ENCODE assay signal across 9 mouse cellular contexts in the genomic region with DNA sequence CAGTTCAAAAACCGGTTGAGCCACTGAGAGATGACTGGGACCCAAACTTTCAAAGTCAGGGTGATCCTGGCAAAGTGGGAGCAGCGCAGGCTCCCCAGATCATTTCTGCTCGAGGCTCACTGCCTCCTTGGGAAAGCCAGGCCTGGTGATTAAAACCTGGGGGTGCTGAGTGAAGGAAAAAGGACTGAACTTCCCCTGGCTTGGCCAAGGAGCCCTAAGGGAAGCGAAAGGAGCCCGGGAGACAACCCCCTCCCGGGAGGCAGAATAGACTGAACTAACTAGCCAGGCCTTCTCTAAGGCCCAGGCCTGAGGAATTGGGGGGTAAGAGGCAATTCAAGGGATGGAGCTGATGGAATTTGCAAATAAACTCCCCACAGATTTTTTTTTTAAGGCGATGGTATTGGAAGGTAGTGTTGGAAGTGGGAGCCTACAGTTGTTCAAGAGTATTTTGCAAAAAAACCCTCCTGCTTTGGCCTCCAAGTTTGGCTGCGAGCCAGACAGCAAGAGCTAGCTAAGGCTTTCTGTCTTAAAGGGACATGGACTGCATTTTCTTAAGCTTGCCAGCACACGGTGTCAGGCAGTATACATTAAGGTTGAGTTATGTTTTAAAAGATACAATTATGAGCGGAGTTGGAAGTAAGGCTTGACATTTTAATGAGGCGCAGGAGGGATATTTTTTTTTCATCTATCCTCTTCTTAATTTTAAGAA. TPM values are rescaled to one million over a fixed set of nuclear protein-coding genes. Genes with fewer than 3 reads are reported as not detected.
DNase-seq lines count a peak whose midpoint lies in the region; ATAC-seq and TF ChIP-seq lines count a peak whose summit lies in the region.
"Had no signal": no experiment of that assay in that cellular context is flagged by ENCODE, and none has a peak within 500 bp of the region (broad histone marks: within the 10 kb centered on the region; RNA-seq: fewer than 3 reads in every experiment).

No protein-coding gene starts in this region.

- no peak for TF ChIP-seq CTCF in heart, adult 2 months (IDR thresholded peaks at IDR 0.05)
- no peak for TF ChIP-seq CTCF in heart, postnatal 0 days (IDR thresholded peaks at IDR 0.05; ENCODE audit: low read depth)

- no peaks in the 10 kb centered on the region for H3K4me1 ChIP-seq in heart, adult 2 months (ENCODE audit: control insufficient read depth, insufficient read depth, low read length)
- peaks cover 17% of the 10 kb centered on the region; the same call in 1 of the 2 replicates for H3K4me1 ChIP-seq in heart, embryonic 12.5 days (replicated peaks)
- H3K4me1 ChIP-seq in heart, postnatal 0 days (ENCODE audit: control insufficient read depth, insufficient read depth): no peaks in the 10 kb centered on the region
- H3K4me1 ChIP-seq in midbrain, embryonic 11.5 days (ENCODE audit: control insufficient read depth, insufficient read depth, low read length): peaks cover 15% of the 10 kb centered on the region

- TF ChIP-seq EP300 in heart, adult 2 months (IDR thresholded peaks at IDR 0.05; ENCODE audit: insufficient read depth, low read depth, low read length): no peak
- no peak for TF ChIP-seq EP300 in heart, postnatal 0 days (IDR thresholded peaks at IDR 0.05; ENCODE audit: low read depth)

- 49% methylated on average over 11 of the region's 11 CpGs for WGBS in heart, adult 2 months
- 40% methylated on average over 11 of the region's 11 CpGs for WGBS in heart, embryonic 12.5 days
- 47% methylated on average over 11 of the region's 11 CpGs for WGBS in heart, postnatal 0 days
- 19% methylated on average over 11 of the region's 11 CpGs for WGBS in midbrain, embryonic 11.5 days

- H3K9me3 ChIP-seq in heart, embryonic 12.5 days (replicated peaks): peaks cover 3% of the 10 kb centered on the region; the same call in 1 of the 2 replicates
- no peaks in the 10 kb centered on the region for H3K9me3 ChIP-seq in heart, postnatal 0 days (replicated peaks; ENCODE audit: control insufficient read depth, low read length)
- no peaks in the 10 kb centered on the region for H3K9me3 ChIP-seq in midbrain, embryonic 11.5 days (ENCODE audit: control insufficient read depth, low read length)
- H3K9me3 ChIP-seq: G1E had no signal

- 0 out of 2 replicates have a peak, but pooled peaks cover 1% of the 10 kb centered on the region for H3K27me3 ChIP-seq in heart, adult 2 months (ENCODE audit: control insufficient read depth, insufficient read depth, low read length)
- H3K27me3 ChIP-seq in heart, embryonic 12.5 days (replicated peaks): peaks cover 29% of the 10 kb centered on the region
- H3K27me3 ChIP-seq in heart, postnatal 0 days (ENCODE audit: control insufficient read depth, insufficient read depth, low read length): peaks cover 40% of the 10 kb centered on the region
- H3K27me3 ChIP-seq in midbrain, embryonic 11.5 days (ENCODE audit: control insufficient read depth, insufficient read depth, low read length): peaks cover 30% of the 10 kb centered on the region

- no peak for TF ChIP-seq POLR2A in heart, adult 2 months (IDR thresholded peaks at IDR 0.05; ENCODE audit: insufficient read depth, low read depth, low read length)

- H3K79me2 ChIP-seq in heart, adult 2 months (replicated peaks; ENCODE audit: control insufficient read depth, insufficient read depth, low read length): no peaks in the 10 kb centered on the region

- peak overlapping the region; percentile 31 for H3K4me3 ChIP-seq in heart, adult 2 months
- no peak overlapping the region for H3K4me3 ChIP-seq in heart, embryonic 12.5 days
- H3K4me3 ChIP-seq in heart, postnatal 0 days (ENCODE audit: low read depth, low read length): 0 out of 2 replicates have a peak overlapping the region, but pooled peaks have one; percentile 9
- no peak overlapping the region for H3K4me3 ChIP-seq in midbrain, embryonic 11.5 days (ENCODE audit: low read depth, low read length)

- H3K27ac ChIP-seq in heart, adult 2 months: peak overlapping the region; percentile 98
- no peak overlapping the region for H3K27ac ChIP-seq in heart, embryonic 12.5 days (ENCODE audit: poor library complexity, severe bottlenecking)
- peak overlapping the region; percentile 38; the same call in 1 of the 2 replicates for H3K27ac ChIP-seq in heart, postnatal 0 days (ENCODE audit: low read depth)
- no peak overlapping the region for H3K27ac ChIP-seq in midbrain, embryonic 11.5 days (ENCODE audit: low read depth, low read length)

- peak overlapping the region; percentile 20; the same call in 1 of the 2 replicates for H3K9ac ChIP-seq in heart, adult 2 months (ENCODE audit: low read depth, low read length)
- H3K9ac ChIP-seq in heart, embryonic 12.5 days: no peak overlapping the region
- H3K9ac ChIP-seq in heart, postnatal 0 days (replicated peaks; ENCODE audit: low read depth, low read length): no peak overlapping the region
- H3K9ac ChIP-seq in midbrain, embryonic 11.5 days (ENCODE audit: low read length): peak overlapping the region; percentile 10; the same call in 1 of the 2 replicates

- no peak for ATAC-seq in heart, embryonic 12.5 days (ENCODE audit: insufficient number of reproducible peaks, low FRiP score)
- ATAC-seq in heart, postnatal 0 days (ENCODE audit: insufficient read depth, low read depth): no peak
- no peak for ATAC-seq in midbrain, embryonic 11.5 days (ENCODE audit: low FRiP score)
- ATAC-seq in megakaryocyte progenitor cell, adult 5-6 weeks (replicated peaks; ENCODE audit: poor library complexity): no peak

- no peak overlapping the region for H3K4me2 ChIP-seq in heart, embryonic 12.5 days
- H3K4me2 ChIP-seq in heart, postnatal 0 days (ENCODE audit: low read depth, low read length): peak overlapping the region; percentile 21; the same call in 1 of the 2 replicates
- H3K4me2 ChIP-seq in midbrain, embryonic 11.5 days: peak overlapping the region; percentile 86

- peak; percentile 67 to 74 for DNase-seq in heart, adult 2 months
- peak; percentile 59 for DNase-seq in embryo, embryonic 10.5 days (ENCODE audit: low spot score)
- no peak for DNase-seq in heart, postnatal 0 days (ENCODE audit: low spot score)
- DNase-seq in midbrain, embryonic 11.5 days (ENCODE audit: low spot score, missing footprints): peak; percentile 94
- DNase-seq in right cerebral cortex, adult 18-20 months: no peak
- DNase-seq in urinary bladder, postnatal 14 days (ENCODE audit: low spot score): no peak

- intact Hi-C loops in heart, adult 2 months (cut with DNase I): loop anchor here (5.0 kb wide), 1 partner anchor 40 kb away; no protein-coding TSS in a partner anchor

- H3K36me3 ChIP-seq in heart, adult 2 months (ENCODE audit: control insufficient read depth, insufficient read depth, low read length): peaks cover 21% of the 10 kb centered on the region
- H3K36me3 ChIP-seq in heart, embryonic 12.5 days: peaks cover 4% of the 10 kb centered on the region; the same call in 1 of the 2 replicates
- H3K36me3 ChIP-seq in heart, postnatal 0 days (replicated peaks; ENCODE audit: control insufficient read depth, insufficient read depth, low read length): no peaks in the 10 kb centered on the region
- H3K36me3 ChIP-seq in midbrain, embryonic 11.5 days (ENCODE audit: control insufficient read depth, insufficient read depth, low read length): no peaks in the 10 kb centered on the region
- H3K36me3 ChIP-seq: G1E had no signal

RNA-seq across cellular contexts. Expression of a gene that starts 5.1 kb away (rescaled TPM):
- total RNA-seq in heart, adult 2 months (2021): 10 to 100 TPM; 11.4 to 12.2 TPM
- polyA plus RNA-seq in heart, adult 2 months (2012; rRNA removed): 13.6 and 16.8 TPM in 2 replicates
- 13.9 and 15.6 TPM in 2 replicates for polyA plus RNA-seq in heart, embryonic 12.5 days (2016; fragmentation: Nextera tagmentation; extraction: Ambion mirVana)
- total RNA-seq in heart, postnatal 0 days (2014; rRNA removed; ENCODE audit: low replicate concordance): 8.1 and 12.8 TPM in 2 replicates
- polyA plus RNA-seq in heart, postnatal 0 days (2015; fragmentation: Nextera tagmentation; extraction: Ambion mirVana): 10.4 and 10.5 TPM in 2 replicates
- 73.8 and 79.2 TPM in 2 replicates for polyA plus RNA-seq in midbrain, embryonic 11.5 days (2014; fragmentation: Nextera tagmentation; extraction: Ambion mirVana)
- total RNA-seq in megakaryocyte progenitor cell, adult 5-6 weeks (2015): 0.02 and 0.29 TPM in 2 replicates
- total RNA-seq in megakaryocyte progenitor cell, adult 5-6 weeks (2017): 0.24 TPM in 1 of 2 replicates, not detected in the other
- polyA plus RNA-seq: G1E had no signal

Comparison
In these comparisons a context has a peak if more than half of its experiments do, and no peak if none do; other contexts are left out.
1. DNase-seq: peak in heart, adult 2 months (2 of 2), embryo, embryonic 10.5 days (single experiment) and midbrain, embryonic 11.5 days (single experiment); none in heart, postnatal 0 days (single experiment), right cerebral cortex, adult 18-20 months (single experiment) and urinary bladder, postnatal 14 days (single experiment).
2. H3K27ac ChIP-seq: peak in heart, adult 2 months (single experiment) and heart, postnatal 0 days (single experiment); none in heart, embryonic 12.5 days (single experiment) and midbrain, embryonic 11.5 days (single experiment).
3. H3K4me3 ChIP-seq: peak in heart, adult 2 months (single experiment) and heart, postnatal 0 days (single experiment); none in heart, embryonic 12.5 days (single experiment) and midbrain, embryonic 11.5 days (single experiment).
4. H3K9ac ChIP-seq: peak in heart, adult 2 months (single experiment) and midbrain, embryonic 11.5 days (single experiment); none in heart, embryonic 12.5 days (single experiment) and heart, postnatal 0 days (single experiment).